Mouse (Mus musculus): ENCODE data around the gene Tmub1. TPM values are rescaled to one million over a fixed set of nuclear protein-coding genes. Genes with fewer than 3 reads are reported as not detected.
"Not testable (repeated sequence)": the region's sequence is repeated elsewhere in the genome, so short reads cannot be mapped to it uniquely, and the experiment has no call there.

Tmub1 gene
- total RNA-seq, 2 experiments from 2014 or later: 14.9 to 15.8 TPM

- no peak for DNase-seq
- intact Hi-C loops (cut with DNase I): no loop called here
Observed at GRCm38 (mm10) chr5:24399686-24400085, 48.0 kb downstream of the Tmub1 start.

DNA sequence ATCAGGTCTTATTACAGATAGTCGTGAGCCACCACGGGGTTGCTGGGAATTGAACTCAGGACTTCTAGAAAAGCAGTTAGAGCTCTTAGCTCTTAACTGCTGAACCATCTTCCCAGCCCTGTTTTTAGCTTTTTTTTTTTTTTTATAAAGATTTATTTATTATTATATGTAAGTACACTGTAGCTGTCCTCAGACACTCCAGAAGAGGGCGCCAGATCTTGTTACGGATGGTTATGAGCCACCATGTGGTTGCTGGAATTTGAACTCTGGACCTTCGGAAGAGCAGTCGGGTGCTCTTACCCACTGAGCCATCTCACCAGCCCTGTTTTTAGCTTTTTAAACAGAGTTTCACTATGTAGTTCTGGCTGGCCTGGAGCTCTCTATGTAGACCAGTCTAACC is 51.4 kb downstream of the Tmub1 start:
- DNase-seq; intact Hi-C loops (cut with DNase I): not testable (repeated sequence)

Other genes starting within 250 kb of the Tmub1 start
- 1 to 10 TPM; 2.2 to 2.6 TPM for gene Kcnh2, start 96.2 kb downstream of the Tmub1 start, total RNA-seq (2021)
- gene Nos3, start 83.0 kb downstream of the Tmub1 start, total RNA-seq (2021): 1 to 10 TPM; 4.9 to 5.4 TPM
- not detected for gene Atg9b, start 55.7 kb downstream of the Tmub1 start, total RNA-seq (2021)
- 10 to 100 TPM; 37.6 to 38.0 TPM for gene Abcb8, start 54.2 kb downstream of the Tmub1 start, total RNA-seq (2021)
- gene Asic3, start 34.5 kb downstream of the Tmub1 start, total RNA-seq (2021): under 1 TPM in 1 of 2 experiments, not detected in 1; 0.25 TPM
- gene Cdk5, start 24.3 kb downstream of the Tmub1 start, total RNA-seq (2021): 10 to 100 TPM; 11.3 to 12.0 TPM
- gene Slc4a2, start 24.0 kb downstream of the Tmub1 start, total RNA-seq (2021): 10 to 100 TPM; 14.7 to 15.5 TPM
- 100 to 1,000 TPM; 179 to 183 TPM for gene Fastk, start 2.6 kb downstream of the Tmub1 start, total RNA-seq (2021)
- 10 to 100 TPM; 59.6 to 63.2 TPM for gene Agap3, start 4.3 kb upstream of the Tmub1 start, total RNA-seq (2021)
- not detected for gene Gbx1, start 79.3 kb upstream of the Tmub1 start, total RNA-seq (2021)
- 10 to 100 TPM; 72.9 to 76.9 TPM for gene Asb10, start 93.1 kb upstream of the Tmub1 start, total RNA-seq (2021)
- not detected for gene 4931409K22Rik, start 109.0 kb upstream of the Tmub1 start, total RNA-seq (2021)
- gene Abcf2, start 129.6 kb upstream of the Tmub1 start, total RNA-seq (2021): 100 to 1,000 TPM in 1 of 2 experiments, 10 to 100 TPM in 1; 94.7 to 104 TPM
- gene Chpf2, start 138.9 kb upstream of the Tmub1 start, total RNA-seq (2021): 10 to 100 TPM in 1 of 2 experiments, 1 to 10 TPM in 1; 7.2 to 10.8 TPM
- gene Smarcd3, start 176.6 kb upstream of the Tmub1 start, total RNA-seq (2021): 100 to 1,000 TPM; 167 to 178 TPM
- gene Nub1, start 237.7 kb upstream of the Tmub1 start, total RNA-seq (2021): 10 to 100 TPM; 23.1 to 29.0 TPM